Mouse (Mus musculus): Measurements from ENCODE around the gene Slc44a2.
A peak's percentile ranks its signal among the peaks of the same experiment; 100 is the strongest.

DNA sequence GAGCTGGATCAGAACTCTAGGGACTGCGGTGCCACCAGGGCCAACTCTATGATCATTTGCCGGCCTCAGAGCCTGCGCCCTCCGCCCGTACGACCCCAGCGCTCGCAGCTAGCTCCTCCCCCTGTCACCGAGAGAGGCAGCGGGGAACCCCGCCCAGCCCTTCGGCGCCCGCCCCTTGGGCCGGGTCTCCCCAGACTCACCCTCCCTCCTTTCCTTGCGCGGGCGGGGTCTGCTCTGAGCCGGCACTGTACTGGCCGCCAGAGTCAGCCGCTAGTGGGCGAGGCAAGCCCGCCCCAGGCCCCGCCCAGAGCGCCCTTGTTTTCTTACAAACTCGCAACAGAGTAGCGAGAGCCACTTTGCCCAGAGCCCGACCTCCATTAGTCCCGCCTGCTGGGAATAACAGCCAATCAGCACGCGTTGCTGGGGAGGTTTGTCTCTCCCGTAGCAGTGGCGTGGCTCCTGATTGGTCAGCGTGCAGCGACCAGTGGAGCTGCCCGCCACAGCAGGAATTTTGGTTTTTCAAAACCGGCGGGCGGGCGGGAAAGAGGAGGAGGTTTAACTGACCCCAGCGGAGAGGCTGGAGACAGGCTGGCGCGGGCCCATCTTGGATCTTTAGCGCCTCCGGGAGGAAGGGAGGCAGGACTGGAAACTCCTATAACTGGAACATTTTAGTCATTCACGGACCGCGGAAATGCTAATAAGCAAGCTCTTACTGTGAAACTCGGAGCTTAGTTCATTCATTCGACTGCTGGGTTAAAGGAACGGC is 29.3 kb upstream of the Slc44a2 start, which contains the start of gene Cdkn2d:
- TF ChIP-seq CTCF (IDR thresholded peaks at IDR 0.05) (peak; percentile 62), EP300 (IDR thresholded peaks at IDR 0.05) (no peak; the same call in 1 of the 2 replicates)

All from lung, postnatal 0 days (tissue).